Mouse (Mus musculus) liver, embryonic 13.5 days (tissue): ENCODE data around the gene Nwd2. TPM values are rescaled to one million over a fixed set of nuclear protein-coding genes. Genes with fewer than 3 reads are reported as not detected.

ENCODE experiments used
- ATAC-seq: fragments of 200-750 bp; cut with Nextera tagmentation; 2 replicates; pipeline ENCODE4 v1.8.0; 2017; ENCODE audit warnings: low read depth, mild to moderate bottlenecking, moderate number of reproducible peaks, moderate library complexity
- DNase-seq: peaks from one replicate; pipeline ENCODE4 v3.0.0; 2022
- H3K27ac ChIP-seq: fragments of 300-500 bp; sonication (generic); 2 replicates; pipeline ENCODE4 v1.5.1; 2015; ENCODE audit warnings: moderate library complexity, mild to moderate bottlenecking, inconsistent platforms
- H3K27me3 ChIP-seq: fragments of 300-500 bp; sonication (generic); 2 replicates; pipeline ENCODE4 v1.6.1; 2015; ENCODE audit warnings: mild to moderate bottlenecking, inconsistent platforms
- H3K36me3 ChIP-seq: fragments of 300-500 bp; sonication (generic); 2 replicates; pipeline ENCODE4 v1.6.1; 2015; ENCODE audit warnings: mild to moderate bottlenecking, inconsistent platforms
- H3K4me1 ChIP-seq: fragments of 300-500 bp; sonication (generic); replicated peaks from 2 replicates; pipeline ENCODE4 v1.6.1; 2015; ENCODE audit warnings: inconsistent platforms
- H3K4me2 ChIP-seq: fragments of 300-500 bp; sonication (generic); 2 replicates; pipeline ENCODE4 v1.6.1; 2015; ENCODE audit warnings: inconsistent platforms, mild to moderate bottlenecking, moderate library complexity
- H3K4me3 ChIP-seq: fragments of 300-500 bp; sonication (generic); replicated peaks from 2 replicates; pipeline ENCODE4 v1.5.1; 2015; ENCODE audit warnings: mild to moderate bottlenecking, inconsistent platforms
- H3K9ac ChIP-seq: fragments of 300-500 bp; sonication (generic); 2 replicates; pipeline ENCODE4 v1.6.1; 2015; ENCODE audit warnings: mild to moderate bottlenecking, inconsistent platforms
- H3K9me3 ChIP-seq: fragments of 300-500 bp; sonication (generic); replicated peaks from 2 replicates; pipeline ENCODE4 v1.6.1; 2016; ENCODE audit warnings: inconsistent platforms
- WGBS: fragments of 180-500 bp; shearing (Covaris S2); methylation state at CpG from one replicate; pipeline ENCODE4 v1.1.7; 2015; ENCODE audit not compliant: insufficient replicate concordance; 5-methylcytosine and 5-hydroxymethylcytosine counted together
- polyA plus RNA-seq: library from polyadenylated mRNA; unstranded; fragments of >200 nt; fragmentation: Nextera tagmentation; extraction: Ambion mirVana; gene quantifications from 2 replicates; pipeline ENCODE4 v1.2.1, GENCODE M21; 2015

Gene Nwd2
- polyA plus RNA-seq, 1 experiment from 2014 or later: 0.05 TPM

- Histone ChIP-seq H3K27me3 (no peaks in the 10 kb centered on the region), H3K4me1 (no peaks in the 10 kb centered on the region), H3K27ac (no peak overlapping the region), H3K4me3 (no peak overlapping the region), H3K36me3 (no peaks in the 10 kb centered on the region), H3K9me3 (no peaks in the 10 kb centered on the region), H3K9ac (no peak overlapping the region), H3K4me2 (no peak overlapping the region)
- no peak for DNase-seq
- WGBS: 75% methylated on average over 4 of the region's 4 CpGs
- no peak for ATAC-seq
Observed at GRCm38 (mm10) chr5:63765886-63766285, 117.0 kb downstream of the Nwd2 start.

DNA sequence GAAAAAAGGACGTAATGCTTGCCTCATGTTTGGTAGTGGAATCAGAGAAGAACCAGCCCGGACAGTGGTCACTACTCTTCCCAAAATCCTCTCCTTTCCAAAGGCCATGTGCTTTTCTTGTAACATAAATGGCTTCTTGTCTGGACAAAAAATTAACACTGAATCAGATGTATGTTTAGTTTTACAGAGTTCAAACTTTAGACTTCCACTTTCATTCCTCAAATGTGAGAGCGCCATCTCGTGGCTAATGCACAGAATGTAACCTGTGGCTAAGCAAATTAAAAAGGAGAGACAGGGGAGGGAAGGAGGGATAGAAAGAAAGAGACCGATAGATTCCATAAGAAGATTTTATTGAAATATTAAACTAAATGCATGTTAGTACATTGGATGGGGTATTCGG lies 117.8 kb downstream of the Nwd2 start:
- WGBS: 31% methylated on average over 6 of the region's 6 CpGs
- no peak overlapping the region for H3K27ac ChIP-seq
- H3K4me1 ChIP-seq: no peaks in the 10 kb centered on the region
- H3K27me3 ChIP-seq: no peaks in the 10 kb centered on the region
- ATAC-seq: no peak
- H3K36me3 ChIP-seq: no peaks in the 10 kb centered on the region
- no peak overlapping the region for H3K9ac ChIP-seq
- no peak for DNase-seq
- no peak overlapping the region for H3K4me2 ChIP-seq
- H3K9me3 ChIP-seq: no peaks in the 10 kb centered on the region
- H3K4me3 ChIP-seq: no peak overlapping the region

DNA sequence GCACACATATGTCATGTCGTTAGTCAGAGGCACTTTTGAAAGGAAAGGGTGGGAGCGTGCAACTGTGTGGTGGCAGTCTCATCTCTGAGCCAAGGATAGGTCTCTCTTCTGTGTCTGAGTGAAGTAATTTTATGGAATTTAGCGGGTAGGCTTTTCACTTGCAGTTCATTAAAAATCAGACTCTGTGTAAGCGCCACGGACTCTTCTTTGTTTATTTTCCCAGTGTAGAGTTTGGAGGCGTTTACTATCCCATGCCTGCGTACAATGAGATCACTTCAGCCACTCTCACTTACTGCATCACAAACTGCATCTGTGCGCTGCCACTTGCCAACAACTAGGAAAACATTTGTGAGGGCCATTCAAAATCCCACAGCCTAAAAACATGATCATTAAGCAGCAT lies 118.6 kb downstream of the Nwd2 start:
- 64% methylated on average over 8 of the region's 8 CpGs for WGBS
- Histone ChIP-seq H3K9me3 (no peaks in the 10 kb centered on the region), H3K27ac (no peak overlapping the region), H3K4me2 (no peak overlapping the region), H3K36me3 (no peaks in the 10 kb centered on the region), H3K4me1 (no peaks in the 10 kb centered on the region), H3K9ac (no peak overlapping the region), H3K4me3 (no peak overlapping the region), H3K27me3 (no peaks in the 10 kb centered on the region)
- ATAC-seq (no peak), DNase-seq (no peak)

- Histone ChIP-seq H3K27me3 (no peaks in the 10 kb centered on the region), H3K4me1 (no peaks in the 10 kb centered on the region), H3K9ac (no peak overlapping the region), H3K9me3 (no peaks in the 10 kb centered on the region), H3K4me2 (no peak overlapping the region), H3K36me3 (no peaks in the 10 kb centered on the region), H3K27ac (no peak overlapping the region), H3K4me3 (no peak overlapping the region)
- WGBS: 52% methylated on average over 4 of the region's 4 CpGs
- no peak for DNase-seq
- no peak for ATAC-seq
Observed at GRCm38 (mm10) chr5:63768220-63768619, 119.3 kb downstream of the Nwd2 start.

DNA sequence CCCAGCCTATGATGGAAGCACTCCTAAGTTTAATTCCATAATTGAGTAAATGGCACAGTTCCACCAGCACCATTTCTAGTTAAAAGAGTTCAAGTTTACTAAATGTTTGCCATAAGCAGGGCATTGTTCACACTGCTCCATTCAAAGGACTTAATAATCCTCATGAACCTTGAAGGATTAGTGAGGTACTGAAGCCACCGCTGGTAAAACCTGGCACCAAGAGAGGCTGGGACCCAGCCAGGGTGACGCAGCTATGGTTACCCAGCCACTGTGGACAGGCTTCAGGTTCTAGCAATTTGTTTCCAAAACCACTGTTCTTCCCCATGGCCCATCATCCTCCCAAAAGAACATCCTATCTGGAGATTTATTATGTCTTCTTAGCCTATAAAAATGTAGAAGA lies 124.1 kb downstream of the Nwd2 start:
- no peaks in the 10 kb centered on the region for H3K9me3 ChIP-seq
- WGBS: 59% methylated on average over 2 of the region's 2 CpGs
- H3K4me3 ChIP-seq: no peak overlapping the region

DNA sequence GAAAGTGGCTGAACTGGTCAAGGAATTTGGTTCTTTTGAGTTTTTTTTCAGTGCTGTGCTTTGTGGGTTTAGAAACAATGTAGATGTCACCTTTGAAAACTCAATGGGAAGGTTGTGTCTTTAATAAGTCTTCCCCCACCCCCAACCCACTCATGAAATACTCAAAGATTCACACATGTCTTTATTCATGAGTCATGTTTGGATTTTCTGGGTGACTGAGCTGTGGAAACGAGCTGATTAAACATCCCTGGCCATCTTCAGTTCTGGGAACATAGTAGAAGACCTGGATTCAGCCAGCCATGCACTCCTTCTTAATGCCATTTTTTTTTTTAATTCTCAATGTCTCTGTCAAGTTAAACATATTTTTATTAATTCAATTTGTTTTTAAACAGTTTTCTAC lies 124.7 kb downstream of the Nwd2 start:
- no peak overlapping the region for H3K4me3 ChIP-seq
- H3K4me2 ChIP-seq: no peak overlapping the region
- H3K9ac ChIP-seq: no peak overlapping the region
- H3K9me3 ChIP-seq: no peaks in the 10 kb centered on the region
- DNase-seq (no peak), ATAC-seq (no peak)
- 35% methylated on average over 1 of the region's 1 CpGs for WGBS
- no peaks in the 10 kb centered on the region for H3K4me1 ChIP-seq
- H3K27me3 ChIP-seq: no peaks in the 10 kb centered on the region
- no peak overlapping the region for H3K27ac ChIP-seq
- no peaks in the 10 kb centered on the region for H3K36me3 ChIP-seq

More for the DNA sequence above, 124.1 kb downstream of the Nwd2 start:
- H3K27me3 ChIP-seq: no peaks in the 10 kb centered on the region
- H3K4me2 ChIP-seq: no peak overlapping the region
- H3K36me3 ChIP-seq: no peaks in the 10 kb centered on the region
- H3K27ac ChIP-seq: no peak overlapping the region
- no peak for DNase-seq
- H3K4me1 ChIP-seq: no peaks in the 10 kb centered on the region
- ATAC-seq: no peak
- H3K9ac ChIP-seq: no peak overlapping the region

DNA sequence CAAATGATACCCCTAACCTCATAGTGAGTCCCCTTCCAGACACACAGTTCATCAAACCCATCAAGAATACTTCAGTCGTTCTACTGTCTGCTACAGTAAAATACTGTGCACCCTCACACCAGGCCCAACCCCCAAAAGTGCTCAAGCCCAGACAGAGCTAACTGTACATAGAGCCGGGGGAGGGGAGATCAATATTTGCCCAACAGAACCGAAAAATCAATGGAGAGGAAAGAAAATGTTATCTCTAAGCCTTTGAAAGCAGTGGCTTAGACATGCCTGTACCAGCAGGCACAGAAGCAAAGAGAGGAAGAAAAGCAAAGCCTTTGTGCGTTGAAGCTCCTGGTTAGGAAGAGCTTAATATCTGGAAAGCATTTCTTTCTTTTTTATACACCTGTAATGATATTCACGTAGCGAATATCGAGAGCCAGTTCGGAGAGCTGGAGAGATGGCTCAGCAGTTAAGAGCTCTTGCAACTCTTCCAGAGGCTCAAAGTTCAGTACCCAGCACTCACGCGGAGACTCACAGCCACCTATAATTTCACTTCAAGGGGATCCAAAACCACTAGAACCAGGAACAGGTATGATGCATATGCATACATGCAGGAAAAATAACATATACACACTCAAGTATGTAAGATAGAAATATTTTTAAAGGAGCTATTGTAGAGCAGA lies 139.4 kb downstream of the Nwd2 start:
- H3K9me3 ChIP-seq: no peaks in the 10 kb centered on the region
- no peaks in the 10 kb centered on the region for H3K36me3 ChIP-seq
- WGBS: 64% methylated on average over 10 of the region's 10 CpGs
- H3K27ac ChIP-seq: peak overlapping the region; percentile 14; the same call in 1 of the 2 replicates
- ATAC-seq (peak; percentile 84), DNase-seq (no peak)
- no peaks in the 10 kb centered on the region for H3K4me1 ChIP-seq
- no peaks in the 10 kb centered on the region for H3K27me3 ChIP-seq
- no peak overlapping the region for H3K4me2 ChIP-seq
- H3K9ac ChIP-seq: no peak overlapping the region
- no peak overlapping the region for H3K4me3 ChIP-seq

DNA sequence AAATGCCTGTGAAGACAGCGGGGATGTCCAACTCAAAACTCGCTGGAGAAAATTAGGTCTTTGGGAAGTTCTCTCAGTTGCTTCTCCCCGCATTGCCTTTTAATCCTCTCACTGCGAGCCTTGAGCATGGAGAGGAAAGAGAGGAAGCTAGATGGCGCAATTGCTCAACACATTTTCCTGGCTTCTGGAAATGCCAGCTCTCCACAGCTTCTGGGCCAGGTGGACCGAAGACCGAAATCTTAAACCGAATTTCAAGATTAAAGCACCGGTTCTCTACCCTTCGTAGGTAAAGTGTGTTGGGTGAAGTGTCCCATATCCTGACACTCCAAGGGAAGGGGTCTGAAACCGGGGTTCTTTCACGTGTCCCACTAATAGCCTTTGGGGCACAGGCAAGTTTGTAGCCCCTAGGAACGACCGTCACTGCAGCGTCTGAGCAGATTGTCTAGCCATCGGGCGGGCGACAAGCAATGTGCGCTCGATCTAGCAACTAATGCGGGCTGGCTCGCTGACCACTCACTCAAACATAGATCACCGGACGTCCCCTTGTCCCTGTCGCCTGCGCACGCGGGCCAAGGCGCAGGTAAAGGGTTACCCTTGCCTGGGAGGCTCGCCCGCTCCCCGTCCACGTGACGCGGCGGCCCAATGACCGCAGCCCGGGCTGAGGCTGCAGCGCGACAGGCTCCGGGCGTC lies 163.1 kb downstream of the Nwd2 start, which contains the start of gene 0610040J01Rik:
0610040J01Rik (plus strand) TSS at position 545 of the 690 bp plus-strand sequence.
- Histone ChIP-seq H3K4me1 (peaks cover 4% of the 10 kb centered on the region; the same call in 1 of the 2 replicates), H3K27me3 (peaks cover 29% of the 10 kb centered on the region), H3K4me3 (peak within 1 kb of the TSS; percentile 58), H3K9ac (peak within 1 kb of the TSS; percentile 57), H3K9me3 (no peaks in the 10 kb centered on the region), H3K4me2 (peak within 1 kb of the TSS; percentile 75), H3K27ac (peak within 1 kb of the TSS; percentile 39; the same call in 1 of the 2 replicates), H3K36me3 (no peaks in the 10 kb centered on the region)
- WGBS: 3% methylated on average over 42 of the region's 42 CpGs
- peak; percentile 86 for ATAC-seq
- DNase-seq: peak; percentile 28

DNA sequence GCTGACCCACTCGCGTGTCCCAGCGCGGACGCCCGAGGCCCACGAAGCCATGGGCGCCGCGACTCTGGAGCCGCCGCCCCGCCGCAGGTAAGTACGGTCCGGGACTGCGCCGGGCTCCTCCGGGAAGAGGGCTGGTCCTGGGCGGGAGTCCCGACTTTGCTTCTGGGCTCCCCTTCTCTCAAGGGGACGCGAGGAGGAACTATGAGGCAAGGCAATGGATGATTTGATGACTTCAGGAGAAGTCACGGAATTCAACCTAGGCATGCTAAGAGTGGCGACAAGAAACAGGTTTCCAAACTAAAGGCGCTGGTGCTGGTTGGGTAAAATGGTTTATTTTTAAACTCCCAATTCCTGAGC lies 163.6 kb downstream of the Nwd2 start:
- Histone ChIP-seq H3K4me1 (peaks cover 7% of the 10 kb centered on the region), H3K4me3 (peak overlapping the region; percentile 58), H3K9me3 (no peaks in the 10 kb centered on the region), H3K4me2 (peak overlapping the region; percentile 75), H3K27ac (peak overlapping the region; percentile 39; the same call in 1 of the 2 replicates), H3K36me3 (no peaks in the 10 kb centered on the region), H3K27me3 (peaks cover 29% of the 10 kb centered on the region), H3K9ac (peak overlapping the region; percentile 57)
- ATAC-seq: no peak
- DNase-seq: no peak
- WGBS: 3% methylated on average over 26 of the region's 26 CpGs

DNA sequence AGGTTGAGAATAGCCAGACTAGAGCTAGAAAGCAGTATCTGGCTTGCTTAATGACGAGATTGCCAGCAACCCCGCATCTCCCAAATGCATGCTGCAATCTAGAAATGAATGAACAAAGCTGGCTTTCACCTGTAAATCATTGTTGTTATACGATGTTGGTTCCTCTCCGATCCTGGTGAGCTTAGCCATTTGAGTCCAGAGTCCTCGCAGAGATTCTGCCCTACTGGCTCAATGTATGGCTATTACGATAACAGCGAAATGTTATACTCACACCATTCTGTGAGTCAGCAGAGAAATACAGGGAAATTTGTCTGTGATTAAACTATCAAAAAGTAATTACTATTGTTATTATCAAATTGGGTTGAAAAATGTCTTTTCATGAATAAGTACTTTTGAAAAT lies 167.7 kb downstream of the Nwd2 start:
- no peak for ATAC-seq

GRCm38 (mm10) chr5:63817270-63817669 lies 168.4 kb downstream of the Nwd2 start:
- DNase-seq (no peak), ATAC-seq (no peak)
- no peak overlapping the region for H3K27ac ChIP-seq
- no peak overlapping the region for H3K9ac ChIP-seq
- H3K9me3 ChIP-seq: no peaks in the 10 kb centered on the region
- no peaks in the 10 kb centered on the region for H3K36me3 ChIP-seq
- H3K4me2 ChIP-seq: no peak overlapping the region
- H3K4me1 ChIP-seq: peaks cover 35% of the 10 kb centered on the region
- 63% methylated on average over 5 of the region's 5 CpGs for WGBS
- H3K27me3 ChIP-seq: peaks cover 14% of the 10 kb centered on the region
- H3K4me3 ChIP-seq: no peak overlapping the region

More for the DNA sequence above, 167.7 kb downstream of the Nwd2 start:
- 72% methylated on average over 7 of the region's 7 CpGs for WGBS
- H3K27me3 ChIP-seq: peaks cover 21% of the 10 kb centered on the region
- no peaks in the 10 kb centered on the region for H3K9me3 ChIP-seq
- H3K4me1 ChIP-seq: peaks cover 30% of the 10 kb centered on the region
- H3K27ac ChIP-seq: no peak overlapping the region
- H3K4me3 ChIP-seq: no peak overlapping the region
- no peaks in the 10 kb centered on the region for H3K36me3 ChIP-seq
- no peak for DNase-seq
- H3K9ac ChIP-seq: no peak overlapping the region
- H3K4me2 ChIP-seq: no peak overlapping the region

GRCm38 (mm10) chr5:63818975-63819374 lies 170.1 kb downstream of the Nwd2 start:
- H3K27ac ChIP-seq: no peak overlapping the region

More at GRCm38 (mm10) chr5:63818975-63819374, 170.1 kb downstream of the Nwd2 start:
- Histone ChIP-seq H3K36me3 (no peaks in the 10 kb centered on the region), H3K4me2 (no peak overlapping the region), H3K27me3 (no peaks in the 10 kb centered on the region; the same call in 1 of the 2 replicates), H3K4me3 (no peak overlapping the region), H3K4me1 (peaks cover 49% of the 10 kb centered on the region), H3K9me3 (no peaks in the 10 kb centered on the region), H3K9ac (no peak overlapping the region)
- DNase-seq (no peak), ATAC-seq (no peak)
- 48% methylated on average over 4 of the region's 4 CpGs for WGBS
